Mouse (Mus musculus) ovary, adult 2 months (tissue): ENCODE measurements around the gene Olfr934. TPM values are rescaled to one million over a fixed set of nuclear protein-coding genes. Genes with fewer than 3 reads are reported as not detected.

Experiments
- polyA plus RNA-seq: library from polyadenylated mRNA; depleted of rRNA; stranded (reverse); fragments of >200 nt; gene quantifications from 2 replicates; pipeline ENCODE4 v1.2.3, GENCODE M21; 2012; rRNA removed

Olfr934 gene
- not detected in 2 replicates for polyA plus RNA-seq

DNA sequence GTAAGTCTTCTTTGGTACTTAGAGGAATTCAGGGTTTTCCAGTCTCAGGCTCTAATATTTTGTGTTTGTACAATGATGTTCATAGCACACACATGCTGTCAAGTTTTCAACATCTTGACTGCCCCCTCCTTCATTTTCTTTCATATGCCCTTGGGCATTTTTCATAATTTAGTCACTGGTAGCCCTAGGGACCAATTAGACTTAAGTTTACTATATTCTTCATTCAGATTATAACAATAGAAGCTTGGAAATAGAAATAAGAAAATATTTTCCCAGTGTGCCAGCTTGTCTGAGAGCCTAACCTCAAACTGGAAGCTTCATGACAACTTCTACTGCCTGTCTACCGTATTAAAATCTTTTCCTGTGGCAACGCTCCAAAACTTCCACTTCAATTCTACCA lies at the start of gene Olfr934:
Olfr934 (minus strand) TSS at position 101 of the 400 bp plus-strand sequence.

DNA sequence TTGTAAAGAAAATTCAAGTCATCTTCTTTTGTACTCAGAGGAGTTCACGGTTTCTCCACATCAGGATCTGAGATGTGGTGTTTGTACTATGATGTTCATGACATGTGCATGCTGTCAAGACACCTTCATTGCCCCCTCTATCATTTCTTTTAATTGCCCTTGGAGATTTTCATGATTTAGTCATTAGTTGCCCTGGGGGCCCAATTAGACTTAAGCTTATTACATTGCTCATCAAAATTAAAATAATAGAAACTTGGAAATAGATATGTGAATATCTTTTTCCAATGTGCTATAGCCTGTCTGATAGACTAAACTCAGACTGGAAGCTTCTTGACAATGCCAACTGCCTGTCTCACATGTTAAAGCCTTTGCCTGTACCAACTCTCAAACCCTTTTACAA lies 35.2 kb upstream of the Olfr934 start, which contains the start of gene Olfr146:
Olfr146 (minus strand) TSS at position 101 of the 400 bp plus-strand sequence.

DNA sequence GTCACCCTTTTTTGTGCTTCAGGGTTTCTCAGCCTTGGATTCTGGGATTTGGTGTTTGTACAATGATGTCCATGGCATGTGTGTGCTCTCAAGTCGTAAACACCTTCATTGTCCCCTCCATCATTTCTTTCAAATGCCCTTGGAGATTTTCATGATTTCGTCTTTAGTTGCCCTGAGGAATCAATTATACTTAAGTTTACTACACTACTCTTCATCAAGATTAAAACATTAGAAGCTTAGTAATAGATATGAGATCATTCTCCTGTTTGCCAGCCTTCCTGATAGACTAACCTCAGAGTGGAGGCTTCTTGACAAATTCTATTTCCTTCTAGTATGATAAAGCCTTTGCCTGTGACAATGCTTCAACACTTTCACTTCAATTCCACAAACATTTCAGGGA lies 11.5 kb upstream of the Olfr934 start, which contains the start of gene Olfr935:
Olfr935 (minus strand) TSS at position 101 of the 400 bp plus-strand sequence.

DNA sequence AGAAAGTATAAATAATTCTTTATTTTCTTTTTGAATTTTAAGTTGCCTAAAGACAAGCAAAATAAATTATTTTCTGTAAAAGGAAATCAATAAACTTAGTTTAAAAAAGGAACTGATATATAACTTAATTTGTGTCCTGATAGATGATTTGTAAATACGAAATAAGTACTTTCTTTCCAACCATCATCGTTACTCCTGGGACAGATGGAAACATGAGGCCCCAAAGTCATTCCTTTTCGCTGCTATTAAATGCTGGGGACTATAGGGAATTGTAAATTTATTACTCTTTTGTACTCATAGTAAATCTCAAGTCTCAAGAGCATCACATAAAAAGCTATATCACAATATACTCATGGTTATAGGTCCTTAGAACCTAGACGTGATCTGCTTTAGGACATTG lies 16.1 kb downstream of the Olfr934 start, which contains the start of gene Olfr933:
Olfr933 (plus strand) TSS at position 301 of the 400 bp plus-strand sequence.

Other genes starting within 250 kb of the Olfr934 start
- 0.16 and 0.20 TPM in 2 replicates for gene Olfr920, start 236.0 kb downstream of the Olfr934 start, polyA plus RNA-seq
- not detected in 2 replicates for gene Olfr921, start 215.2 kb downstream of the Olfr934 start, polyA plus RNA-seq
- gene Olfr922, start 173.7 kb downstream of the Olfr934 start, polyA plus RNA-seq: not detected in 2 replicates
- not detected in 2 replicates for gene Olfr923, start 161.8 kb downstream of the Olfr934 start, polyA plus RNA-seq
- gene Olfr924, start 143.9 kb downstream of the Olfr934 start, polyA plus RNA-seq: not detected in 2 replicates
- not detected in 2 replicates for gene Olfr26, start 133.3 kb downstream of the Olfr934 start, polyA plus RNA-seq
- gene Olfr926, start 111.2 kb downstream of the Olfr934 start, polyA plus RNA-seq: not detected in 2 replicates
- not detected in 2 replicates for gene Olfr930, start 58.5 kb downstream of the Olfr934 start, polyA plus RNA-seq
- not detected in 2 replicates for gene Olfr933, start 16.0 kb downstream of the Olfr934 start, polyA plus RNA-seq
- not detected in 2 replicates for gene Olfr935, start 11.4 kb upstream of the Olfr934 start, polyA plus RNA-seq
- gene Olfr146, start 35.1 kb upstream of the Olfr934 start, polyA plus RNA-seq: not detected in 2 replicates
- not detected in 2 replicates for gene Olfr937, start 76.6 kb upstream of the Olfr934 start, polyA plus RNA-seq
- gene Olfr938, start 90.6 kb upstream of the Olfr934 start, polyA plus RNA-seq: not detected in 2 replicates
- not detected in 2 replicates for gene Olfr27, start 139.8 kb upstream of the Olfr934 start, polyA plus RNA-seq
- not detected in 2 replicates for gene Olfr943, start 178.0 kb upstream of the Olfr934 start, polyA plus RNA-seq
- not detected in 2 replicates for gene Olfr944, start 213.6 kb upstream of the Olfr934 start, polyA plus RNA-seq